Mouse (Mus musculus): ENCODE measurements around the gene Psmg4.

DNA sequence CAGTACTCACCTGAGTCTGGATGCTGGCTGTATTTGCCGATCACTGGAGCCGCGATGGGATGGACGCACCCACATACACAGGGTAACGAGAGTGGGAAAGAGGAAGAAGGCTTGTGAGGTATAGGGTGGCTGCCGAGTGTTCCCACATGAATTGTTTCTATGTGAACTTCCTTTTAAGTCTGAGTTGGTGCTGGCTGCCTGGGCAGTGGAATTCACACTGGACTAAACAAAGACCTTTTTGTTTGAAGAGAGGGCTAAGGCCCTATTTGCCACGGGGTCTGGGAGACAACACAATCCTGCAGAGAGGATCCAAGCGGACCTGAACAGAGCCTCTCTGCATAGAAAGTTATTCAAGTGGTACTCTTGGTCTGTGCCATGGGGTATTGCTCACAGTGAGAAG lies 30.6 kb downstream of the Psmg4 start:
- TF ChIP-seq CTCF (IDR thresholded peaks at IDR 0.05; ENCODE audit: low read depth, low read length) = no peak
- TF ChIP-seq POLR2A (IDR thresholded peaks at IDR 0.05; ENCODE audit: insufficient read depth, low read length) = no peak

Data from ES-Bruce4 (cell line).